Mouse (Mus musculus) brain, embryonic 14.5 days (tissue): ENCODE measurements around the gene Serpine2.

Experiments
- CTCF ChIP-seq: fragments of 200-500 bp; IDR thresholded peaks from 2 replicates; pipeline ENCODE4 v1.5.1; 2012; ENCODE audit warnings: inconsistent platforms, mild to moderate bottlenecking, moderate library complexity, borderline replicate concordance; ENCODE audit not compliant: insufficient read depth, insufficient read length; ENCODE audit errors: extremely low read depth
- POLR2A ChIP-seq: fragments of 200-500 bp; IDR thresholded peaks from 2 replicates; pipeline ENCODE4 v1.6.1; 2012; ENCODE audit warnings: mild to moderate bottlenecking, inconsistent platforms, borderline replicate concordance; ENCODE audit not compliant: poor library complexity, insufficient read depth, insufficient read length, severe bottlenecking; ENCODE audit errors: extremely low read depth

DNA sequence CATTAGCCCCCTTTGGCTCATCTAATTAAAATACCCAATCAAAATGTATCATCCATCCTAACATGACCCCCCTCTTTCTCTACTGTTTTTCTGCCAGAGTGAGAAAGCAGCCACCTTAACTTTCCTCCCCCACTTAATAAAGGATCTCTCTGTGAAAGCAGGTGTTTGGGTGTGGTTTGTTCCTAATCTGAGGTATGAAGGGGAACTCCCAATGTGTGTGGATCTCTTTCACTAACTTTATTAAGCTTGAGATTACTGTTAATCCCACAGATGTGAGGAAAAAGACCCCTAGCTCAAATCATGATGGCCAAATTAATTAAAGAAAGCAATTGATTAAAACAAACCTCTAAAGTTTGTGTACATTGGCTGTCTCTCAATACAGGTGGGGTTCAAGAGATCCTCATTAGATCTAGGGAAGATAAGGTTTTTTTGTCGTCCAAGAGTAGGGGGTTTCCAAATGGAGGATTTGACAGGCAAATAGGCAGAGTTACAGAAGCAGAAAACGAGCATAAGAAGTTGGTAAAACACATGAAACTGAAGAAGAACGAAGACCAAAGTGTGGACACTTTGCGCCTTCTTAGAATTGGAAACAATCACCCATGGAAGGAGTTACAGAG lies 86.7 kb downstream of the Serpine2 start:
- TF ChIP-seq CTCF (no peak), POLR2A (no peak)
